Mouse (Mus musculus): ENCODE measurements around the gene P2ry10.

- TF ChIP-seq GATA1 (IDR thresholded peaks at IDR 0.05; ENCODE audit: borderline replicate concordance, low read length) (no peak), FLI1 (IDR thresholded peaks at IDR 0.05; ENCODE audit: low read length) (no peak)
Measured at GRCm38 (mm10) chrX:107150752-107151515, 62.6 kb downstream of the P2ry10 start.
